Mouse (Mus musculus): ENCODE measurements at regions not wholly inside any gene's neighbourhood (a gene's known extent, or its start where the extent isn't known, plus 50 kb on each side); places are given as distances from the start of the nearest gene placed in this dataset.

DNA sequence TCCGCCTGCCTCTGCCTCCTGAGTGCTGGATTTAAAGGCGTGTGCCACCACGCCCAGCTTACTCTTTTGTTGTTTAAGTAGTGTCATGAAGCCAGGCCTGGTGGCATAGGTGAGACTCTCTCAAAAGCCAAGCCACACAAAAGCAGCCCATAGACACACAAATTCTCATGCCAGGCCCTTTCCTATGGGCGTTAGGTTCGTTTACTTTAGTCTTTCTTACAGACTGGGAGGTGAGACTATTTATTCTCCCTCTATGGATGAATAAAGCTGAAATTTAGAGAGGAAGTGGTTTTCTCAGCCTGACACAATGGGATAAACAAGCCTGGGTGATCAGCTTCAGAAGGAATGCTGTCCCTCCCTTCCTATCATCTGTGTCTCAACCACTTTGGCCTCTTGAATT is 243.0 kb downstream of the Gm45692 start:
- TF ChIP-seq CTCF (IDR thresholded peaks at IDR 0.05; ENCODE audit: borderline replicate concordance, insufficient read depth, low read depth, low read length) (no peak), POLR2A (IDR thresholded peaks at IDR 0.05; ENCODE audit: borderline replicate concordance, insufficient read depth, low read length) (no peak)

Measured in cerebellum, adult 2 months (tissue).